Mouse (Mus musculus) limb, embryonic 14.5 days (tissue): ENCODE measurements around the gene Tmem191c. TPM values are rescaled to one million over a fixed set of nuclear protein-coding genes. Genes with fewer than 3 reads are reported as not detected.

Experiments
- ATAC-seq: fragments of 200-750 bp; cut with Nextera tagmentation; 2 replicates; pipeline ENCODE4 v1.8.0; 2017; ENCODE audit warnings: low read depth, moderate number of reproducible peaks, moderate TSS enrichment; ENCODE audit not compliant: low FRiP score
- DNase-seq: peaks from one replicate; pipeline ENCODE4 v3.0.0-alpha.2; 2015; ENCODE audit warnings: low spot score
- H3K27ac ChIP-seq: fragments of 300-500 bp; sonication (generic); replicated peaks from 2 replicates; pipeline ENCODE4 v1.5.1; 2014; ENCODE audit warnings: low read depth, mild to moderate bottlenecking, low read length, moderate library complexity, mixed read lengths
- H3K27me3 ChIP-seq: fragments of 300-500 bp; sonication (generic); 2 replicates; pipeline ENCODE4 v1.6.1; 2014; ENCODE audit warnings: low read length, mixed read lengths; ENCODE audit not compliant: control insufficient read depth, insufficient read depth
- H3K36me3 ChIP-seq: fragments of 300-500 bp; sonication (generic); 2 replicates; pipeline ENCODE4 v1.6.1; 2014; ENCODE audit warnings: mild to moderate bottlenecking, low read length, moderate library complexity, mixed read lengths; ENCODE audit not compliant: control insufficient read depth, insufficient read depth
- H3K4me1 ChIP-seq: fragments of 300-500 bp; sonication (generic); 2 replicates; pipeline ENCODE4 v1.6.1; 2014; ENCODE audit warnings: antibody characterized with exemption, low read length, mixed read lengths; ENCODE audit not compliant: control insufficient read depth, insufficient read depth
- H3K4me2 ChIP-seq: fragments of 300-500 bp; sonication (generic); replicated peaks from 2 replicates; pipeline ENCODE4 v1.6.1; 2014; ENCODE audit warnings: low read depth, mild to moderate bottlenecking, low read length, moderate library complexity; ENCODE audit not compliant: severe bottlenecking
- H3K4me3 ChIP-seq: fragments of 300-500 bp; sonication (generic); replicated peaks from 2 replicates; pipeline ENCODE4 v1.5.1; 2014; ENCODE audit warnings: low read length
- H3K9ac ChIP-seq: fragments of 300-500 bp; sonication (generic); 2 replicates; pipeline ENCODE4 v1.6.1; 2014; ENCODE audit warnings: mild to moderate bottlenecking, low read depth, low read length, moderate library complexity; ENCODE audit not compliant: severe bottlenecking
- H3K9me3 ChIP-seq: fragments of 300-500 bp; sonication (generic); 2 replicates; pipeline ENCODE4 v1.6.1; 2016; ENCODE audit warnings: low read length; ENCODE audit not compliant: control insufficient read depth
- POLR2A ChIP-seq: fragments of 200-500 bp; IDR thresholded peaks from 2 replicates; pipeline ENCODE4 v1.8.0; 2012; ENCODE audit warnings: inconsistent platforms, mild to moderate bottlenecking, moderate library complexity, borderline replicate concordance; ENCODE audit not compliant: insufficient read depth, insufficient read length; ENCODE audit errors: extremely low read depth
- WGBS: fragments of 180-500 bp; shearing (Covaris S2); extraction: QIAGEN DNeasy Blood & Tissue Kit; methylation state at CpG from one replicate; pipeline ENCODE4 v1.1.7; 2014; 5-methylcytosine and 5-hydroxymethylcytosine counted together
- polyA plus RNA-seq, 2 experiments: library from polyadenylated mRNA; depleted of rRNA in 1 of 2; stranded (reverse) in 1 of 2; unstranded in 1 of 2; fragments of >200 nt; fragmentation: Nextera tagmentation in 1 of 2; extraction: Ambion mirVana in 1 of 2; gene quantifications; 2 replicates each; pipeline versions ENCODE4 v1.2.1 to v1.2.3; 2012 to 2014

Gene Tmem191c
- polyA plus RNA-seq, 2 experiments = 8.2 to 28.2 TPM

DNA sequence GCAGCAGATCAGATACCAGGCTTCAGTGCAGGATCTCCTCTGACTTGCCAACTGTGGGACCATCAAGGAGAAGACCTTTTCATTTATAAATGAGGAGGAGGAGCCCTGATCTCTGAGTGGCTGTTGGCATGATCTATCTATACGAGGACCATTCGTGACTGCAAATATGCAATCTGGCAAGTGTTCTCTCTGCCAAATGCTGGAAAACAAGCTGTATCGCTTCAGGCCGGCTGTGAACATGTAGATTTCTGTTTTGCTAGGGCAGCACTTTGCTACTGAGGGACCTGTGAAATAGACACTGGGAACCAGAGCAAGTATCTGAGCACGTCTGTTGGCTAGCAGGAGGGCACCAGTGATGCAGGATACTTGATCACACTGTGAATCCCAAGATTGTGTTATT lies 36.7 kb downstream of the Tmem191c start:
- 89% methylated on average over 5 of the region's 5 CpGs for WGBS
- ATAC-seq = no peak
- H3K27ac ChIP-seq = no peak overlapping the region

DNA sequence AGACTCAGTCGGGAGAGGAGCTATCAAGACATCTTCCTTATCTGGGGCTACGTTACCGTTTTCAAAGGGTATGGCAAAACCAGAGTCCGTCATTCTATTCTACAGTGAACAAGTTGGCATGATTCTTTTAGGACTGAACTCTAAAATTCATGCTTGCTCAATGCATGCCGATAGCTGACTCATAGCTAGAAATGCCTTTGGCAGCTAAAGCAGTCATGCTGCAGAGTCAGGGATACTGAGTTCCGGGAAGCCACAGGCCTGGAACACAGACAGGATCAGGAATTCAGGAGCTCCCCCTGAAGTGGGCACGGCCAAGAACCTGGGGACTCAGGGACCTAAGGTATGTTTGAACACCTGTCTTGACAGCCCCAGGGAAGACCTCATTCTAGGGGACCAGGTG lies 40.7 kb downstream of the Tmem191c start:
- 93% methylated on average over 7 of the region's 7 CpGs for WGBS
- Histone ChIP-seq H3K9me3 (no peaks in the 10 kb centered on the region), H3K4me3 (no peak overlapping the region), H3K4me2 (no peak overlapping the region), H3K4me1 (no peaks in the 10 kb centered on the region), H3K36me3 (peaks cover 51% of the 10 kb centered on the region), H3K9ac (no peak overlapping the region), H3K27ac (no peak overlapping the region), H3K27me3 (no peaks in the 10 kb centered on the region)
- no peak for ATAC-seq
- no peak for TF ChIP-seq POLR2A
- no peak for DNase-seq

More for the DNA sequence above, 36.7 kb downstream of the Tmem191c start:
- H3K4me3 ChIP-seq = no peak overlapping the region
- TF ChIP-seq POLR2A = no peak
- no peaks in the 10 kb centered on the region for H3K9me3 ChIP-seq
- no peak overlapping the region for H3K4me2 ChIP-seq
- H3K27me3 ChIP-seq = no peaks in the 10 kb centered on the region
- H3K36me3 ChIP-seq = peaks cover 71% of the 10 kb centered on the region
- no peak overlapping the region for H3K9ac ChIP-seq
- no peaks in the 10 kb centered on the region for H3K4me1 ChIP-seq
- DNase-seq = no peak

DNA sequence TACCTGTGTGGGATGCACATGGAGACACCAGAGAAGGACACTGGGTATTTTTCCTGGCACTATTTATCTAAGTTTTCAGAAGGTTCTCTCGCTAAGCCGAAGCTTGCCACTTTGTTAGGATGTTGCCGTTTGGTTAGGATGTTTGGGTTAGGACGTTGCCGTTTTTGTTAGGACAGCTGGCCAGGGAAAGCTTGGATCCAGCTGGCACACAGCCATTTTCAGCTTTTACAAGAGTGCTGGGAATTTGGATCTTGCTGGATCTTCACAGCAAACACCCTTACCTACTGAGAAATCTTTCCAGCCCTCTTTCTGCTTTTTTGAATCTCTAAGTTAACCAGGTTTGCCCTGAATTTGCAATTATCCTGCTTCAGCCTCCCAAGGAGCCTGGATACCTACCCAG lies 45.6 kb downstream of the Tmem191c start:
- Histone ChIP-seq H3K4me3 (no peak overlapping the region), H3K4me1 (no peaks in the 10 kb centered on the region), H3K27me3 (no peaks in the 10 kb centered on the region), H3K9me3 (no peaks in the 10 kb centered on the region), H3K27ac (no peak overlapping the region), H3K4me2 (no peak overlapping the region), H3K36me3 (peaks cover 58% of the 10 kb centered on the region), H3K9ac (no peak overlapping the region)
- TF ChIP-seq POLR2A = no peak
- ATAC-seq (no peak), DNase-seq (peak; percentile 28)
- WGBS = 66% methylated on average over 5 of the region's 5 CpGs

DNA sequence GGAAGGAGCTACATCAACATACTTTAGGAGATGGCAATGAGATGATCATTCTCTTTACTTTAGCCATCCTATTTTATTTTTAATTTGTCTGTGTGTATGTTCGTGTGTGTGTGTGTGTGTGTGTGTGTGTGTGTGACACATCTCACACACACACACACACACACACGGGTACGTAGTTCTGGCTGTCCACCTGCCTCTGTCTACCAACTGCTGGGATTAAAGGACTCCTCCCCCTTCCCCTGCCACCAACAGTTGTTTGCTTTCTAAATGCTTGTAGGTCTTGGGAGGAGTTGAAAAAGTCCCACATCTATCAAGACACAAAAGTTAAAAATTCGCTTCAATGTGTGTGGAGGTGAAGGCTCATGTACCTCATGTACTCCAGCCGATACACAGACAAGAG lies 48.9 kb downstream of the Tmem191c start:
- no peak overlapping the region for H3K9ac ChIP-seq
- no peak overlapping the region for H3K4me3 ChIP-seq
- DNase-seq (no peak), ATAC-seq (no peak)
- H3K27me3 ChIP-seq = no peaks in the 10 kb centered on the region
- WGBS = 87% methylated on average over 5 of the region's 5 CpGs
- no peaks in the 10 kb centered on the region for H3K4me1 ChIP-seq
- H3K9me3 ChIP-seq = no peaks in the 10 kb centered on the region
- peaks cover 36% of the 10 kb centered on the region for H3K36me3 ChIP-seq
- TF ChIP-seq POLR2A = no peak
- no peak overlapping the region for H3K4me2 ChIP-seq
- H3K27ac ChIP-seq = no peak overlapping the region

DNA sequence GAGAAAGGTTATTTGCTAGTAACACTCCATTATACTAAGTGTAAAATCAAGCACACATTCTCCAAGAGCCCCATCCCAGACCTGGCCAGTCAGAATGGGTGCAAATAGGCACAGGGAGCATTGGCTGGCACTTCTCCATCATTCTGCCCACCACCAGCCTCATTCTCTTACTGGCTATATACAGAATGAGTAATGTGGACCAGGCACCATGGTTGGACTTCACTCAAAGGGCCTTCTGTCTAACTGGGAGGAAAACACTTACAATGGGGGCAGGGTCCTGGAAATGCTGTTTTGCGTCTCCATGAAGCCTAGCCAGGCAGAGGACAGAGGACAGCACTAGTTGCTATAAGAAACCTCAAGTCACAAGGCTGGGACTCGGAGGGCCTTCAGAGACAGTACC lies 50.2 kb downstream of the Tmem191c start:
- no peak overlapping the region for H3K4me3 ChIP-seq
- H3K27me3 ChIP-seq = no peaks in the 10 kb centered on the region
- H3K9me3 ChIP-seq = no peaks in the 10 kb centered on the region
- no peak for ATAC-seq
- no peak for TF ChIP-seq POLR2A
- H3K4me2 ChIP-seq = no peak overlapping the region
- H3K36me3 ChIP-seq = peaks cover 36% of the 10 kb centered on the region
- H3K9ac ChIP-seq = no peak overlapping the region
- no peaks in the 10 kb centered on the region for H3K4me1 ChIP-seq
- H3K27ac ChIP-seq = no peak overlapping the region
- DNase-seq = no peak
- WGBS = 74% methylated on average over 2 of the region's 2 CpGs

DNA sequence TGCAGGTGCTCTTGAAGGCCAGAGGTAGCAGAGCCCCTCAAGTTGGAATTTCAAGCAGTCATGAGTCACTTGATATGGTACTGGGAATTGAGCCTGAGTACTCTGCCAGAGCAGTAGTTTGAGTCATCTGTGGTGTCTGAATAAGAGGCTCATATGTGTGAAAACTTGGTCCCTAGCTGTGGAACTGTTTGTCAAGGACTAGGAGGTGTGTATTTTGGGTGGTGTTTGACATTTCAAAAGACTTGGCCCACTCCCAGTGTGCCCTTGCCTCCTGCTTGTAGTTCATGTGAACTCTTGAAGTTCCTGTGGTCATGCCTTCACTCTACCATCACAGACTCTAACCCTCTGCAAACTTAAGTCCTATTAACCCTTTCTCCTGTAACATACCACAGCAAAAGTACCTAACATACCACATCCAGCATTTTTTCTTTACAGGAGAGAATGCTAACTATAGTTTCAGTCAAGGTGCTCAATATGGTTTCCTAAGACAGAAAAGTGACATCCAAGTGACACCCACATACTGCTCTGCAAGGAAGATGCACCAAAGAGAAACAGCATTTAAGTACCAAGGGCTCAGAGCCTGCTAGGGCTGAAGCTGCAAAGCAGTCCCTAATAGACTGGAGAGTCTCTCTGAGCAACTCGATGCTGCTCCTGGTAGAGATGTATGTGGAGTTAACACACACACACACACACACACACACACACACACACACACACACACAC lies 54.1 kb downstream of the Tmem191c start:
- ATAC-seq (no peak), DNase-seq (no peak)
- Histone ChIP-seq H3K36me3 (peaks cover 12% of the 10 kb centered on the region), H3K4me1 (no peaks in the 10 kb centered on the region), H3K4me3 (no peak overlapping the region), H3K27me3 (no peaks in the 10 kb centered on the region), H3K4me2 (no peak overlapping the region), H3K9ac (no peak overlapping the region), H3K9me3 (no peaks in the 10 kb centered on the region), H3K27ac (no peak overlapping the region)
- no peak for TF ChIP-seq POLR2A
- WGBS = 100% methylated on average over 1 of the region's 1 CpGs
